8 mouse cellular contexts compared by ENCODE assay signal in the genomic region with DNA sequence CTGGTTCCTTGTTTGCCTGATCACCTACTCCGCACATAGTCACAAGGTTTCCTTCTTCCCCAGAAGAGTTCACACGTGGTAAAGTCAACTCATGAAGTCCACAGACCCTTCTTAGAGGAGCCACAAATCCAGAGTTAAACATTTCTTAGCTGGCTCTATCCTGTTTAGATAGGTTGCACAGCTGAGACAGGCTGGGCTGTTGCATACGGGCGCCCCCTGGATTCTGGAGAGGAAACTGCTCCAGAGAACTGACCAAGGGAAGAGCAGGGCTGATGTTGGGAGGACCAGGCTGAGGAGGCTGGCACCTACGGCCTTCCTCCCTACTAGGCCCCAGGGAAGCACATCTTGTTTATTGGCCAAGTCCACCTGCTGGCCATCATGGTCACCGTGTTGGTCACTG.
DNase-seq lines count a peak whose midpoint lies in the region; ATAC-seq and TF ChIP-seq lines count a peak whose summit lies in the region.

No protein-coding gene starts in this region.

- H3K27me3 ChIP-seq in forebrain, postnatal 0 days (ENCODE audit: insufficient read depth, low read length), result no peaks in the 10 kb centered on the region
- H3K27me3 ChIP-seq in lung, postnatal 0 days (replicated peaks; ENCODE audit: insufficient read depth, low read length), result no peaks in the 10 kb centered on the region

- DNase-seq in NIH3T3 (ENCODE audit: low read depth), result peak; percentile 62
- peak; percentile 39 for DNase-seq in cerebellum, adult 11-12 months
- DNase-seq in forebrain, postnatal 0 days, result peak; percentile 36
- peak; percentile 71 to 78 for DNase-seq in layer of hippocampus, postnatal 14 days (ENCODE audit: low spot score in 2 of 2)
- DNase-seq in lung, postnatal 0 days (ENCODE audit: low spot score), result peak; percentile 82
- DNase-seq in right cerebral cortex, postnatal 4 days, result peak; percentile 58
- DNase-seq in yolk sac, embryonic 10.5 days (ENCODE audit: low spot score), result peak; percentile 81

- TF ChIP-seq CTCF in forebrain, postnatal 0 days (IDR thresholded peaks at IDR 0.05; ENCODE audit: low read depth), result peak; percentile 66
- TF ChIP-seq CTCF in lung, postnatal 0 days (IDR thresholded peaks at IDR 0.05), result peak; percentile 94

- no peaks in the 10 kb centered on the region for H3K9me3 ChIP-seq in forebrain, postnatal 0 days (ENCODE audit: low read length)
- H3K9me3 ChIP-seq in lung, postnatal 0 days (ENCODE audit: low read length), result no peaks in the 10 kb centered on the region

- H3K27ac ChIP-seq in forebrain, postnatal 0 days (ENCODE audit: low read depth, low read length), result no peak overlapping the region
- H3K27ac ChIP-seq in lung, postnatal 0 days (ENCODE audit: low read length), result no peak overlapping the region

- ATAC-seq in forebrain, postnatal 0 days, result peak; percentile 34; the same call in 1 of the 2 replicates
- peak; percentile 86 to 94 for ATAC-seq in hematopoietic stem cell, adult 5-6 weeks (replicated peaks in 1 of 2; ENCODE audit: insufficient read depth in 1 of 2, low FRiP score in 2 of 2, low TSS enrichment in 1 of 2, low read depth in 1 of 2, poor library complexity in 2 of 2, severe bottlenecking in 2 of 2)
- peak; percentile 90 for ATAC-seq in lung, postnatal 0 days

- H3K36me3 ChIP-seq in forebrain, postnatal 0 days (ENCODE audit: insufficient read depth), result no peaks in the 10 kb centered on the region
- no peaks in the 10 kb centered on the region for H3K36me3 ChIP-seq in lung, postnatal 0 days (ENCODE audit: insufficient read depth, low read length)

- H3K4me1 ChIP-seq in forebrain, postnatal 0 days (ENCODE audit: insufficient read depth), result peaks cover 13% of the 10 kb centered on the region; the same call in 1 of the 2 replicates
- H3K4me1 ChIP-seq in lung, postnatal 0 days (ENCODE audit: insufficient read depth, low read depth, low read length), result no peaks in the 10 kb centered on the region

- TF ChIP-seq EP300 in lung, postnatal 0 days (IDR thresholded peaks at IDR 0.05), result no peak

- 34% methylated on average over 6 of the region's 6 CpGs for WGBS in forebrain, postnatal 0 days
- 14% methylated on average over 6 of the region's 6 CpGs for WGBS in lung, postnatal 0 days

- H3K9ac ChIP-seq in forebrain, postnatal 0 days, result no peak overlapping the region
- H3K9ac ChIP-seq in lung, postnatal 0 days (replicated peaks; ENCODE audit: low read depth), result no peak overlapping the region

- no peak overlapping the region for H3K4me3 ChIP-seq in forebrain, postnatal 0 days (ENCODE audit: low read depth, low read length)
- no peak overlapping the region for H3K4me3 ChIP-seq in lung, postnatal 0 days (ENCODE audit: low read depth, low read length)

- no peak overlapping the region for H3K4me2 ChIP-seq in forebrain, postnatal 0 days (ENCODE audit: low read depth)
- no peak overlapping the region for H3K4me2 ChIP-seq in lung, postnatal 0 days (replicated peaks; ENCODE audit: low read depth, low read length)

Comparison
In these comparisons a context has a peak if more than half of its experiments do, and no peak if none do; other contexts are left out.
1. ATAC-seq: peak in every context shown above with its lines; median percentile 90 in hematopoietic stem cell, adult 5-6 weeks; 90 in lung, postnatal 0 days; 34 in forebrain, postnatal 0 days.